Mouse (Mus musculus): ENCODE data around the gene Polr3e.

- TF ChIP-seq FLI1 (IDR thresholded peaks at IDR 0.05; ENCODE audit: low read length) (no peak), GATA1 (IDR thresholded peaks at IDR 0.05; ENCODE audit: borderline replicate concordance, low read length) (no peak)
Observed at GRCm38 (mm10) chr7:120970112-120970511, 52.6 kb downstream of the Polr3e start.

Measured in megakaryocyte, embryonic 14.5 days (primary cell).